Mouse (Mus musculus) naive thymus-derived CD4-positive, alpha-beta T cell, adult 2 months (primary cell): ENCODE results near the gene Suclg1.

ENCODE experiments used
- DNase-seq: peaks from one replicate; pipeline ENCODE4 v3.0.0-alpha.2; 2011; ENCODE audit warnings: low read depth

Gene Suclg1

GRCm38 (mm10) chr6:73322306-73322705 lies 74.1 kb downstream of the Suclg1 start:
- no peak for DNase-seq
